Mouse (Mus musculus) mouse embryonic stem cell (cell line): Measurements from ENCODE around the gene Zfp36l1.

Experiments
- in situ Hi-C, 2 experiments: fragments of 300-500 bp; cut with MboI; formaldehyde crosslinking; loops; 1 replicate in 1 of 2; 3 replicates in 1 of 2; pipeline ENCODE4 v1.14.3; 2019 to 2020; ENCODE audit warnings: low sequenced_read_pairs in 2 of 2, low pct_unique_long_range_greater_than_20kb in 1 of 2, mixed read lengths in 1 of 2; ENCODE audit not compliant: unreplicated experiment in 1 of 2

The Zfp36l1 gene

DNA sequence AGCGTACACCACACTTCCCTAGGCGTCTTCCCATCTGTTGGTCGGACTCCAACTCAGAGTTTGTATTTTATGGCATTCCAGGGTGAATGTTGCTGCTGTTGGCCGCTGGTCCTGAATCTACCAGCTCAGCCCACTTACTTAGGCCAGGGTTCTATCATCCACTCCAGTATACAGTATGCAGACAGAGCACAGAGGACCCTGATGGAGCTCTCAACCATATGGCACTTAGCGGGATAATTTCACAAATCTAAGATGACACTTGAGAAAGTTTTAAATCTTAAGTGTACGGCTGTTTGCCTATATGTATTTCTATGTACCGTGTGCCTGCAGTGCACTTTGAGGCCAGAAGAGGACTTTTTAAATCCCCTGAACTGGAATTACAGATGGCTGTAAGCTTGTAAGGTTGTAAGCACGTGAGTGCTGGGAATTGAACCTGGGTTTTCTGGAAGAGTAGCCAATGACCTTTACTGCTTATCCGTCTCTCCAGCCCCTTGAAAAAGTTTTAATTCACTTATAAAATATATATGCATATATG, 20.3 kb upstream of the Zfp36l1 start:
- in situ Hi-C loops = loop anchor here in 1 of 2 experiments (10.0 kb wide), 1 partner anchor 518 kb away; no protein-coding TSS in a partner anchor

- in situ Hi-C loops = loop anchor here in 1 of 2 experiments (10.0 kb wide), 1 partner anchor 518 kb away; no protein-coding TSS in a partner anchor
Measured at GRCm38 (mm10) chr12:80132250-80133003, 19.6 kb upstream of the Zfp36l1 start.

DNA sequence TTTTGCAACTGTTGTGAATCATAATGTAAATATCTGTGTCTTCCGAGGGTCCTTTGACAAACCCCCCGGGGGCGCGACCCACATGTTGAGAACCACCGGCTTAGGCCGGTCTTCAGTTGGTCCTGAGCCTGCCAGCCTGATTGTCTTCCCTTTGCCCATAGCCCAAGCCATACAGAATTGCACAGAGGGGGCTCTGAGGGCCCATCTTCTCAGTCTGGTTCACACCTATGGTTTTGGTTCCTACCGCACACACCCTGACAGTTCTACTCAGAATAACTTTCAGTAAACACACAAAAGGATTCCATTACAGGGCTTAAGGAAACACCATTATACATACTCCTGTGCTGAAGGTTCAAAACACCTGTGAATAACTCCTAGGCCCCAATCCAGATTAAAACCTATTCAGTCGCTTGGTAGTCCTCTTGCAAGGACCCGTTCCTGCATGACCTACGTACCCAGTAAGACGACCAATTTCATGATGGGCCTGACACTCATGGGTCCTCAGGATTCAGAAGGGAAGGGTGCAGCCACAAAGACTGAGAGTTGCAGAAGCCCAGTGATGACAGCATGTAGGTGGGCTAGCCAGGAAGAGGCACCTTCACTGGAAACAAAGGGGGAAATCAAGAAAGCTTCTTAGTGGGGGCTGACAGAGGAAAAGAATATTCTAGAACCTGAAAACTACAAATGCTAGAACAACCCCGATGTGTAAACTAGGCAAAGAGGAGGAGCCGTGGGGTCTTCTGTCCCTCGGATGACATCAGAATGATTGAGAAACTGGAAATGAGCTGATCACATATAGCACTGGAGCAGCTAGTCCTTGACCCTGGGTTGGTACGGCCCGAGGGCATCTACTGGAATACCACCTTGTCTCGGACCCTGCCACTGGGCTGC, 18.8 kb upstream of the Zfp36l1 start:
- in situ Hi-C loops = loop anchor here in 1 of 2 experiments (10.0 kb wide), 1 partner anchor 517 kb away; no protein-coding TSS in a partner anchor

GRCm38 (mm10) chr12:80130558-80131358, 17.9 kb upstream of the Zfp36l1 start:
- in situ Hi-C loops = loop anchor here in 1 of 2 experiments (10.0 kb wide), 1 partner anchor 516 kb away; no protein-coding TSS in a partner anchor

DNA sequence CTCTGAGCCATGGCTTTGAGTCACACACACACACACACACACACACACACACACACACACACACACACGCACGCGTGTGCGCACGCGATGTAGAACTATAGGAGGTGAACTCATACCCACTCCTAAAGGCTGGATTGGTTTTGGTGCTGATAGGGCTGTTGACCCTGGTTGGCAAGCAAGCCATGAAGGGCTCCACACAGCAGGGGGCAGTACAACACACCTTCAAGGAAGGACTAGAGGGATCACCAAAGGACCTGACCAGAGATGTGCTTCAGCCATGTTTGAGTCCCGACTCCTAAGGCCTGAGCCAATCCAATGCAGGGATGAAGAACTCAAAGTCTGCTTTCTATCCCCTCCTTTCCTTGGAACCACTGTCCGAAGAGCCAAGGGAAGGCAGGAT, 16.7 kb upstream of the Zfp36l1 start:
- in situ Hi-C loops = loop anchor here in 1 of 2 experiments (10.0 kb wide), 1 partner anchor 515 kb away; no protein-coding TSS in a partner anchor

DNA sequence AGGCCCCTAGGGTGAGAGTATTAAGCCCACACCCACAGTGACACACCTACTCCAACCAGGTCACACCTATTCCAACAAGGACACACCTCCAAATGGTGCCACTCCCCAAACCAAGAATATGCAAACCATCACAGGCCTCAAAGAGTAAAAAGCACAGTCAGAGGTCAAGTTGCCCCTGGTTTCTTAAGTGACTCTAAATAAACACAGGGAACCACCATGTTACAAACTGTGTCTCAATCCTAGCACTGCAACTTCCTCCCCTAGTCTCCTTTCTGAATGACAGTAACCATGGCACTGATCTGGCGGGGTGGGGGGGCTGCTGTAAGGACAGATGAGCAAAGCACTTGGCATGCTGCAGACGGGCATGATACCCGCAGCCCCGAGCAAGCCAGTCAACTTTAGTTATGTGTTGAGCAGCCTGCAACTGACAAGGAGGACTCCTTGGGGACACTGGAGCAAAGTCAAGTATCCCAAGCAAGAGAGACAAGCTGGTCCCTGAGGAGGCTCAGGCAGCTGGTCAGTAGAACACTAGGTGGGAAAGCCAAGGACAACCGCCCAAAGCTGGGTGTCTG, 14.5 kb upstream of the Zfp36l1 start:
- in situ Hi-C loops = loop anchor here in 1 of 2 experiments (10.0 kb wide), 1 partner anchor 512 kb away; no protein-coding TSS in a partner anchor

DNA sequence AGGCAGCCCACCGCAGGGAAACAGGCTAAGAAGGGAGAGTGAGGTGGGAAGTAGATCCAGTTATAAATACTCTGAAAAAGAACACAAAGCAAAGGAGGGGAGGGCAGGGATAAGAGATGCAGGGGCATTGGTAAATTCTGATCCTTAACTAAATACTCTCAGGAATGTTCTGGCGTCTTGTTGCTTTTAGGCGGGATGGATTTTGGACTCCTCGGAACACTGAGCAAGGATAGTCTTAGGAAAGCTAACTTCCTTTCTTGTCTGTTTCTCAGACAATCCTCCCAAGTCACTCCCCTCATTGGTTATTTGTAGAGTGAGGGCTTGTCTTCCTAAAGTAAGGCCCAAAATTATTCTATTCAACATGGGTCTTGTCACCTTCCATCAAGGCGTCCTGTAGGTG, 12.5 kb upstream of the Zfp36l1 start:
- in situ Hi-C loops = loop anchor here in 1 of 2 experiments (10.0 kb wide), 1 partner anchor 511 kb away; no protein-coding TSS in a partner anchor

- in situ Hi-C loops = loop anchor here in 1 of 2 experiments (10.0 kb wide), 1 partner anchor 510 kb away; no protein-coding TSS in a partner anchor
Measured at GRCm38 (mm10) chr12:80124756-80125155, 11.9 kb upstream of the Zfp36l1 start.

- in situ Hi-C loops = loop anchor here in 1 of 2 experiments (10.0 kb wide), 1 partner anchor 509 kb away; no protein-coding TSS in a partner anchor
Measured at GRCm38 (mm10) chr12:80124211-80124610, 11.4 kb upstream of the Zfp36l1 start.

DNA sequence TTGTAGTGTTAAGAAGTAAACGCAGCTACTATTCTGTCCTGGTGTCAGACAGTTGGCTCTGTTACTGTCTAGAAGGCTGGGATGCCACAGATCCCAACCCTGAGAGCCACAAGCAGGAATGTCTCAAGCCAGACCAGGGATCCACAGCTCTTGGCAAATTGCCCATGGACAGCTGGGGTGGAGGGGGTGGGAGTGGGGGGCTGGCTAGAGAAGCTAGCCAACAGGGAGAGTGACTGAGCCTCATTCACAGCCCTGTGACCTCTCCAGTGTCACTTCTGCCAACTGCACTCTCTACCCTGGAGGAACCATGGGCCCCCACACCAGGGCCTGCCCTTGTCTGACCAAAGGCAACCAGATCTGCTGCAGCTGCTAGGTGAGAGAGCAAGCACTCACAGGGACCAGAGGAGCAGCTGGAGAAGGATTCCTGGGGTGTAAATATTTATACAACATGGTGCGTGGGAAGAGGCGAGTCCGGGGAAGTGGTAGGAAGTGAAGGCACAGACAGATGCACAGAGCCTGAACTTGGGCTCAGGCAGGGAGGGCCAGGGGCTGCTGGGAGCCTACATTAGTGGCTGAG, 10.5 kb upstream of the Zfp36l1 start:
- in situ Hi-C loops = loop anchor here in 1 of 2 experiments (10.0 kb wide), 1 partner anchor 509 kb away; no protein-coding TSS in a partner anchor

GRCm38 (mm10) chr12:80121438-80121837, 8.6 kb upstream of the Zfp36l1 start:
- in situ Hi-C loops = loop anchor here in 1 of 2 experiments (10.0 kb wide), 1 partner anchor 507 kb away; no protein-coding TSS in a partner anchor

GRCm38 (mm10) chr12:80118588-80118987, 5.8 kb upstream of the Zfp36l1 start:
- in situ Hi-C loops = no loop called here

DNA sequence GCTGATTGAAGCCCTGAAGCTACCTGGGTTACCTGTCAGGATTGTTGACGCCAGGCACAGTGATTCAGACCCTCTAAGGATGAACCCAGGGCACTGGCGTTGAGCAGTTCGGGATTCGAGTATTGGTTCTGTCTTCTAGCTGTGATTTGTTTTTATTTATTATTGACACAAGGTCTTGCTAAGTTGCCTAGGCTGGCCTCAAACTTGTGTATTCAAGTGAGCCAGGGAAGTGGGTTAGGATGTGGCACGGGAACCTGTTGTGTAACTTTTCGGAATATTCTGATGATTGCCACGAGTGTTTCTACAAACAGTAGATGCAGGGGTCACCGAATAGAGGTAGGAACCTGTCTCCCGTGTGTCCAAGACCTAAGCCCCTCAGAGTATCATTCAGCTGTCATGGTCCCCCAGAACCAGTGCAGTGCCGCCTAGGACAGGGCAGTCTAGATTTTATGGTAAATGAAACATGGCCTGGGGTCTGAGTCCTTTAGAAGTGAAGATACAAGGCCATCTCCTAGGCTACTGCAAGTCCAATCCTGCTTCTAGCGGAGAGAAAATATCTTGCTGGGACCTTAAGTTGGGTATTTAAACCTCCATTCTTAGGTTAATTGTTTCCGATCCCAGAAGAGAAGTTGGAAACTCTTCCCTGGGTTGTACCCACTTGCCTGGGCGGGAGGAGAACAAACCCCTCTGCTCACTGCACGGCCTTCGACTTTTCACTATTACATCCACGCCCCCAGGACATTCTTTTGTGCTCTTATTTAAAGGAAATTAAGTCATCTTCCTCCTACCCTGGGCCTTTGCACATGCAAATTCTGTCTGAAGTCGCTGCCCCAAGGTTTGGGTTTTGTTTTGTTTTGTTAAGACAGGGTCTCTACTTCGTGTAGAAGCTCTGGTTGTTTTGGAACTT, 3.6 kb upstream of the Zfp36l1 start:
- in situ Hi-C loops = no loop called here

GRCm38 (mm10) chr12:80115863-80116194, 3.0 kb upstream of the Zfp36l1 start:
- in situ Hi-C loops = no loop called here

DNA sequence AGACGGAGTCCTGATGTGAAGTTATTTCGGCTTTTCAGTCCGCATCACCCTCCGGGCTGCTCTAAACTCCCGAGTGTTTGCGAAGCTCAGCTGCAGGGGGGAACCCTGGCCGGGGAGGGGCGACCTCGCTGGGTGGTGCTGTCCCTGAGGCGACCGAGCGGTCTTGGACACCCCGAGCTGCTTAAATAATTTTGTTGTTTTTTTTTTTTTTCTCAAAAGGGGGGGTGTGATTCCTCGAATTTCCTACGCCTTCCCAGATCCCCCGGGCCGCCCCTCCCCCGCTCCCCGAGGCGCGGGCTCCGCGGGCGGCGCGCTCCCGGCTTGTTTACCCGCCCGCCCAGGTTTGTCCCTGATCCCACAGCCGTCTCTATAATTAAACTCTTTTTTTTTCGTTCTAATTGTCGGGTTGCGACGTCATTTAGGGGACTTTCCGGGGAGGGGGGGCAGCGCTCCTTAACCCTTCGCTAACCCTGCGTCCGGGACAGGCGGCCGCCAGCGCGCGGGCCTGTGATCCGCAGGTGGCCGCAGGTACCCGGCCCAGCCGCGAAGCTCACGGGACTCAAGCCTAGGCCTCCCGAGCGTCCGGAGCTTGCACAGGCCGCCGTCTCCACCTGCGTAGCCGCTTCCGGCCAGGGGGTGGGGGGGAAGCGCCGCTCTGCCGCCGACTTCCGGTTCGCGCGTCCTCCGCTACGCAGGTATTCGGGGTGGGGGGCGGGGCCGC, 2.5 kb upstream of the Zfp36l1 start:
- in situ Hi-C loops = no loop called here

DNA sequence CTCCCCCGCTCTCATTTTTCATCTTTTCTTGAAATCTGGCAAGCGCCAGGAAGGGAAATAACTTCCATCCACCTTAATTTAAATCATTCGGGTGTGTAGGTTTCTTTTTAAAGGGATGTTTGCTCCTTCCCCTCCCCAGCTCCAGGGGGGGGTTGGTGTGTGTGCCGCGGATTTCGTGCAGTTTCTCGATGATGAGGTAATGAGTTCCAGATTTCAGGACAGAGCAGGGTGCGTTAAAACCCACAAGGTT, 2.0 kb upstream of the Zfp36l1 start:
- in situ Hi-C loops = no loop called here
